Mouse (Mus musculus): Measurements from ENCODE around the gene Cdkl2. TPM values are rescaled to one million over a fixed set of nuclear protein-coding genes. Genes with fewer than 3 reads are reported as not detected.

The Cdkl2 gene
- polyA plus RNA-seq, 1 experiment from 2014 or later: 0.35 TPM

- Histone ChIP-seq H3K27ac (no peak overlapping the region), H3K9me3 (no peaks in the 10 kb centered on the region), H3K4me3 (no peak overlapping the region), H3K36me3 (replicated peaks) (peaks cover 71% of the 10 kb centered on the region), H3K4me1 (no peaks in the 10 kb centered on the region), H3K27me3 (ENCODE audit: poor library complexity, severe bottlenecking) (no peaks in the 10 kb centered on the region)
- 96% methylated on average over 6 of the region's 6 CpGs for WGBS
- DNase-seq (ENCODE audit: extremely low spot score, low spot score): no peak
Observed at GRCm38 (mm10) chr5:92052866-92053265, 9.2 kb upstream of the Cdkl2 start.

- WGBS: 86% methylated on average over 3 of the region's 3 CpGs
- Histone ChIP-seq H3K36me3 (replicated peaks) (peaks cover 46% of the 10 kb centered on the region), H3K27me3 (ENCODE audit: poor library complexity, severe bottlenecking) (no peaks in the 10 kb centered on the region), H3K4me1 (no peaks in the 10 kb centered on the region), H3K9me3 (no peaks in the 10 kb centered on the region), H3K27ac (no peak overlapping the region), H3K4me3 (no peak overlapping the region)
- no peak for DNase-seq (ENCODE audit: extremely low spot score, low spot score)
Observed at GRCm38 (mm10) chr5:92050419-92050818, 6.7 kb upstream of the Cdkl2 start.

DNA sequence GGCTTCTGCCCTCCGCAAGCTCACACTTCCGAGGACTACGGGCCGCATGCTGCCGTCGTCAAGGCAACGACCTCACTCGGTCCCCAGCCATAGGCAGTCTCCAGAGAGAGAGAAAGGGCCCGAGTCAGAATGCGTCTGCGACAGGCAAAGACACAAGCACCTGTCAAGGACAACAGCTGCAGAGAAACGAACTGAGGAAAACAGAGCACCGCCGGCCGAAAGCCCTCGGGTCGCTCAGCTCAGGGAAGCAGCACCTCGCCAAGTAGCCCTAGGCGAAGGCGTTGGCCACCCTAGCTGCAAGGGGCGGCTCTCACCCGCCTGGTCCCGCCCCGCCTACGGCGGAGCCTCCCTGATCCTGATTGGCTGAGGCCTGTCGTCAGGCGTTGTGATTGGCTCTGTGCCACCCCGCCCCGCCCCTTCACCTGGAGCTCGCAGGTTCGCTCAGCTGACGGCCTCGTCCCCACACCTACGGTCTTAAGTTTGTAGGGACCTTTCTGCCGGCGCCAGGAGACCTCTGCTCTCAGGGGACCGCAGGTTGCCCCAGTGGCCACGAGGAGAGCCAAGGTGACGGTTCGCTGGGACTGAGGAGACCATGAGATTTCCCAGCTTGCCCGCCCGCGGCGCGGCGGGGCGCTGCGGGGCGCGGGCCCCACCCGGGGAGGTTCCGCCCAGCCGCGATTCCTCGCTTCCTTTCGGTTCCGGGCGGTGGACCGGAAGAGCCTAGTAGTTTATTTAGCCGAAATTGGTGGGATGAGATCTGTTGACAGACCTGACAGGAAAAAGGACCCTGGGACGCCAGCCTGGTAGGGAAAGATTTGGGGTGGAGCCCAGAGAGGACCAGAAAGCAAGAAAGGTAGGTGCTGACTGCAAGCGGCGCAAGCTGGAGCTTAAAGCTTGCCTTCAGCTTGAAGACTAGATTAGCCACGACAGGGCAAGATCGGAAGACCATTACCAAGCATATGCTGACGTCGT lies 1.0 kb downstream of the Cdkl2 start:
- peaks cover 41% of the 10 kb centered on the region for H3K27me3 ChIP-seq (ENCODE audit: poor library complexity, severe bottlenecking)

GRCm38 (mm10) chr5:92019960-92020359 lies 23.7 kb downstream of the Cdkl2 start:
- no peaks in the 10 kb centered on the region for H3K9me3 ChIP-seq

More for the DNA sequence above, 1.0 kb downstream of the Cdkl2 start:
- Histone ChIP-seq H3K36me3 (replicated peaks) (no peaks in the 10 kb centered on the region), H3K4me3 (peak overlapping the region; percentile 85), H3K4me1 (peaks cover 13% of the 10 kb centered on the region), H3K27ac (0 out of 2 replicates have a peak overlapping the region, but pooled peaks have one; percentile 48), H3K9me3 (no peaks in the 10 kb centered on the region)
- under 1% methylated on average over 68 of the region's 68 CpGs for WGBS
- peak; percentile 84 for DNase-seq (ENCODE audit: extremely low spot score, low spot score)

DNA sequence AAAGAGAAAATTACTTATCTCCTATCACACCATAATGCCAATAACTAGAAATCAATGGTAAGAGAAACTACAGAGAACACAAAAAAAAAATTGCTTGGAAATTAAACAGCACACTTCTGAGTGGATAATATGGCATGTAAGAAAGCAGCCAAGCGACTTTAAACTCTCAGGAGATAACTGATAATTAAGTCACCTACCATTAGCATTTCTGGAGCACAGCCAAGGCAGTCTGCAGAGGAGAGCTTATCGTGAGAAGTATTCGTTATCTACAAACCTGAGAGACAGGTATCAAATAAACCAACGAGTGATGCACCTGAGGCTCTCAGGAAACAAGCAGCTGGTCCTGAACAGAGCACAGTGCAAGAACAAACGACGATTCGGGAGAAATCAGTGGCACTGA lies 31.9 kb downstream of the Cdkl2 start:
- H3K4me3 ChIP-seq: no peak overlapping the region
- H3K9me3 ChIP-seq: no peaks in the 10 kb centered on the region
- 83% methylated on average over 7 of the region's 7 CpGs for WGBS
- no peaks in the 10 kb centered on the region for H3K27me3 ChIP-seq (ENCODE audit: poor library complexity, severe bottlenecking)
- H3K4me1 ChIP-seq: no peaks in the 10 kb centered on the region
- no peaks in the 10 kb centered on the region for H3K36me3 ChIP-seq (replicated peaks)
- DNase-seq (ENCODE audit: extremely low spot score, low spot score): no peak
- H3K27ac ChIP-seq: no peak overlapping the region

More at GRCm38 (mm10) chr5:92019960-92020359, 23.7 kb downstream of the Cdkl2 start:
- Histone ChIP-seq H3K36me3 (replicated peaks) (no peaks in the 10 kb centered on the region), H3K27ac (no peak overlapping the region), H3K4me1 (no peaks in the 10 kb centered on the region), H3K27me3 (ENCODE audit: poor library complexity, severe bottlenecking) (no peaks in the 10 kb centered on the region), H3K4me3 (no peak overlapping the region)
- DNase-seq (ENCODE audit: extremely low spot score, low spot score): no peak
- WGBS: 75% methylated on average over 2 of the region's 2 CpGs

- no peak overlapping the region for H3K4me3 ChIP-seq
- no peaks in the 10 kb centered on the region for H3K9me3 ChIP-seq
- no peaks in the 10 kb centered on the region for H3K4me1 ChIP-seq
- 31% methylated on average over 2 of the region's 2 CpGs for WGBS
- no peak for DNase-seq (ENCODE audit: extremely low spot score, low spot score)
- H3K27me3 ChIP-seq (ENCODE audit: poor library complexity, severe bottlenecking): no peaks in the 10 kb centered on the region
- no peaks in the 10 kb centered on the region for H3K36me3 ChIP-seq (replicated peaks)
- H3K27ac ChIP-seq: no peak overlapping the region
Observed at GRCm38 (mm10) chr5:92009827-92010226, 33.9 kb downstream of the Cdkl2 start.

DNA sequence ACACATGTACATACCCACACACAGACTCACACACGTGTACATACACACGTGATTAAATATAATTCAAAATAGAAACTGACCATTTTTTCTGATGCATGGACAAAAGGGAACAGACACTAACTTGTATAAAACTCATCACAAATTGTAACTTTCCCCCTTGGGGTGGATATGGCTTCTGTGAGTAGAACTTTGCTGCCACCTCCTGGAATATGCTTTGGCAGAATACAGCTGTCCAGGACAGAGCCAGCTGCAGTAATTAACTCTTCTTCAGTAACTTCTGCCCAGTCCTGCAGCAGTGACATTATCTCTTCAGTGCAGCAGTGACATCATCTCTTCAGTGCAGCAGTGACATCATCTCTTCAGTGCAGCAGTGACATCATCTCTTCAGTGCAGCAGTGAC lies 40.7 kb downstream of the Cdkl2 start:
- no peak for DNase-seq (ENCODE audit: extremely low spot score, low spot score)
- peaks cover 10% of the 10 kb centered on the region; the same call in 1 of the 2 replicates for H3K9me3 ChIP-seq
- H3K4me3 ChIP-seq: no peak overlapping the region
- 69% methylated on average over 2 of the region's 2 CpGs for WGBS
- H3K27me3 ChIP-seq (ENCODE audit: poor library complexity, severe bottlenecking): no peaks in the 10 kb centered on the region
- no peak overlapping the region for H3K27ac ChIP-seq
- no peaks in the 10 kb centered on the region for H3K36me3 ChIP-seq (replicated peaks)
- no peaks in the 10 kb centered on the region for H3K4me1 ChIP-seq

- Histone ChIP-seq H3K4me1 (no peaks in the 10 kb centered on the region), H3K4me3 (no peak overlapping the region), H3K9me3 (peaks cover 10% of the 10 kb centered on the region; the same call in 1 of the 2 replicates), H3K36me3 (replicated peaks) (no peaks in the 10 kb centered on the region), H3K27me3 (ENCODE audit: poor library complexity, severe bottlenecking) (no peaks in the 10 kb centered on the region), H3K27ac (no peak overlapping the region)
- WGBS: 69% methylated on average over 2 of the region's 2 CpGs
- no peak for DNase-seq (ENCODE audit: extremely low spot score, low spot score)
Observed at GRCm38 (mm10) chr5:92000770-92001169, 42.9 kb downstream of the Cdkl2 start.

- no peaks in the 10 kb centered on the region for H3K4me1 ChIP-seq
- H3K27me3 ChIP-seq (ENCODE audit: poor library complexity, severe bottlenecking): no peaks in the 10 kb centered on the region
- no peak for DNase-seq (ENCODE audit: extremely low spot score, low spot score)
- no peak overlapping the region for H3K4me3 ChIP-seq
- H3K36me3 ChIP-seq (replicated peaks): no peaks in the 10 kb centered on the region
- H3K27ac ChIP-seq: no peak overlapping the region
- WGBS: 66% methylated on average over 13 of the region's 13 CpGs
- peaks cover 10% of the 10 kb centered on the region; the same call in 1 of the 2 replicates for H3K9me3 ChIP-seq
Observed at GRCm38 (mm10) chr5:91994546-91994945, 49.1 kb downstream of the Cdkl2 start.

DNA sequence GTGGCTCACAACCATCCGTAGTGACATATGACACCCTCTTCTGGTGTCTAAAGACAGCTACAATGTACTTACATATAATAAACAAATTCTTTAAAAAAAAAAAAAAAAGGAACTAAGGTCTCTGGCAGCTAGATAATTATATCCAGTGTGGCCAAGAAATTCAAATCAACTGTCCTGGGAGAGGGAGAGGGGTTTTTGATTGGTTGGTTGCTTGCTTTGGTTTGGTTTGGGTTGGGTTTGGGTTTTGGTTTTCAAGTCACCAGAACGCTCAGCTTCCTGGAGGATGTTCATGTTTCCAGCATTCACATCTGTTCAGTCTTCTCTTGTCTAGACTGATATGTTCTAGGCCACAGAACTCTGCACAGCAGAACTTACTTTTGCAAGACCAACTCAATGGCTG lies 50.6 kb downstream of the Cdkl2 start:
- 90% methylated on average over 2 of the region's 2 CpGs for WGBS
- H3K9me3 ChIP-seq: no peaks in the 10 kb centered on the region

GRCm38 (mm10) chr5:91991191-91991937 lies 52.3 kb downstream of the Cdkl2 start:
- Histone ChIP-seq H3K4me3 (no peak overlapping the region), H3K27ac (no peak overlapping the region), H3K4me1 (no peaks in the 10 kb centered on the region), H3K27me3 (ENCODE audit: poor library complexity, severe bottlenecking) (no peaks in the 10 kb centered on the region), H3K9me3 (no peaks in the 10 kb centered on the region), H3K36me3 (replicated peaks) (no peaks in the 10 kb centered on the region)
- WGBS: 90% methylated on average over 6 of the region's 6 CpGs
- no peak for DNase-seq (ENCODE audit: extremely low spot score, low spot score)

More for the DNA sequence above, 50.6 kb downstream of the Cdkl2 start:
- Histone ChIP-seq H3K27me3 (ENCODE audit: poor library complexity, severe bottlenecking) (no peaks in the 10 kb centered on the region), H3K4me3 (no peak overlapping the region), H3K36me3 (replicated peaks) (no peaks in the 10 kb centered on the region), H3K4me1 (no peaks in the 10 kb centered on the region), H3K27ac (no peak overlapping the region)
- DNase-seq (ENCODE audit: extremely low spot score, low spot score): no peak

DNA sequence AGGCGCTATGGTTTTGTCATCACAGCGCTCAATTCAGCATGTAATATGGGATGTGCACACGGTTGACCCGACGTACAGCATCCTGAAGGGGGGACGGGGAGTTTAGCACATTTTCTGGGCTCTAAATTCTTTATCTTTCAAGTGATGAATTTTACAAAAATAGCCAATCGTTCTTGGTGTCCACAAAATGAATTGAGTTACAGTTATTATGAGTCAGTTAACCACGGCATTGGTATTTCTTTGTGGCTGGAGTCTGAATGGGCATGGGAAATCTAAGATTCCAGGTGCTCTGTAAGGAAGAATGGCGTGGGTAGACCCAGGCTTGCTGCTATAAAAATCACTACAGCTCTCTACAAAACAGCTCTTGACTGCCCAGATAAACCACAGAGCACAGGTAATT lies 54.4 kb downstream of the Cdkl2 start:
- no peak for DNase-seq (ENCODE audit: extremely low spot score, low spot score)
- Histone ChIP-seq H3K4me1 (no peaks in the 10 kb centered on the region), H3K27ac (no peak overlapping the region), H3K36me3 (replicated peaks) (no peaks in the 10 kb centered on the region), H3K4me3 (no peak overlapping the region), H3K9me3 (no peaks in the 10 kb centered on the region), H3K27me3 (ENCODE audit: poor library complexity, severe bottlenecking) (no peaks in the 10 kb centered on the region)
- WGBS: 85% methylated on average over 9 of the region's 9 CpGs

DNA sequence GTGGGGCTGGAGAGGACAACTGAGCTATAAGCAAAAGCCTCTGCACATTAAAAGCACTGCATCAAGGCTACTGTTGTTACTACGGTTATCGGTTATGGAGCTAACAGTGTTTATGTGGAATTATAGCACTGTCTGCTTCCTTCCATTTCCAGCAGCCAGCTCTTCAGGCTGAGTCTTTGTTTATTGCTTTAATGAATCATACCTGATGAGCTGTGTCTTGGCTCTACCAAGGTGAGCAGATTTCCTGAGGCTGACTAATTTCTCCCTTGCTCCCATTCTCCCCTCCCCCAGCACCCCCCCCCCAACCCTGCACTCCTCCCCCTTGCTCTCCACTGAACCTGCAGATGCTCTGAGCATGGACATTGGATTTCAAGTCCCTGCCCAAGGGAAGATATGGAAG lies 55.9 kb downstream of the Cdkl2 start:
- no peaks in the 10 kb centered on the region for H3K36me3 ChIP-seq (replicated peaks)
- no peaks in the 10 kb centered on the region for H3K27me3 ChIP-seq (ENCODE audit: poor library complexity, severe bottlenecking)
- 96% methylated on average over 2 of the region's 2 CpGs for WGBS
- no peak overlapping the region for H3K4me3 ChIP-seq
- no peaks in the 10 kb centered on the region for H3K4me1 ChIP-seq
- no peak overlapping the region for H3K27ac ChIP-seq
- DNase-seq (ENCODE audit: extremely low spot score, low spot score): no peak
- no peaks in the 10 kb centered on the region for H3K9me3 ChIP-seq

All from forebrain, embryonic 10.5 days (tissue).